Mouse (Mus musculus) right cerebral cortex, postnatal 10 days (tissue): ENCODE results near the gene Pigw.

ENCODE experiments used
- DNase-seq, 2 experiments: peaks; one replicate each; pipeline ENCODE4 v3.0.0; 2021; ENCODE audit warnings: low spot score in 2 of 2

Gene Pigw

DNA sequence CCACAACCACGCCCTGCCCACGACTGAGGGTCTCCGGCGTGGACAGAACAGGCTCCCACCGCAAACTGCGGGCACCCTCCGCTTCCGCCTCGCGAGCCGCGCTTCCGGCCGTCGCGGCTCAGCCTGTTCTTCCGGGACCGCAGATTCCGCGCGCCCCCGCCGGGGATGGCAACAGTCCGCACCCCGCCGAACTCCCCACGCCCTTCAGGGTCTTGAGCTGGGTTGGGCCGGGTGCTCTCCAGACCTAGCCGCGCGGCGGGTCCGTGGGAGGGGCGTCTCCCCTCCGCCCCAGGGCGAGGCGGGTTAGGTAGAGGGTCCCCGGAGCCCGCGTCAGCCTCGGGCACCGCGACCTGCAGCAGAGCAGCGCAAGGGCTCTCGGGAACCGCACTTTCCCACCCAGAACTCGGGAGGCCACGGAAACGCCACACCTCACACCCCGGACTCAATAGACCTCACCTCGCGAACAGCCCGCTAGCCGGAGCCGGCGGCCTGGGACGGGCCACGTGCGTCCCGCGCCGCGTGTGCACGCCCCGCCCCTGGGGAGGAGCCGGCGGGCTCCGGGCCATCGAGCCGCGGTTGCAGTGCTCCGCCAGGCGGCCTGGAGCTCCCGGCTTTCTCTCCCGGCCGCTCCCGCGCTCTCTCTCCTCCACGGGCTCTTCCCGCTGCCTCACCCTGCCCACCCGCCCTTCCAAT, at the start of gene Pigw, which contains the start of gene Myo19:
Gene Pigw, minus strand, starts transcription at position 514 of the 693 bp plus-strand sequence.
Gene Myo19, plus strand, starts transcription at position 377 of the 693 bp plus-strand sequence.
- DNase-seq, result peak; percentile 84

DNA sequence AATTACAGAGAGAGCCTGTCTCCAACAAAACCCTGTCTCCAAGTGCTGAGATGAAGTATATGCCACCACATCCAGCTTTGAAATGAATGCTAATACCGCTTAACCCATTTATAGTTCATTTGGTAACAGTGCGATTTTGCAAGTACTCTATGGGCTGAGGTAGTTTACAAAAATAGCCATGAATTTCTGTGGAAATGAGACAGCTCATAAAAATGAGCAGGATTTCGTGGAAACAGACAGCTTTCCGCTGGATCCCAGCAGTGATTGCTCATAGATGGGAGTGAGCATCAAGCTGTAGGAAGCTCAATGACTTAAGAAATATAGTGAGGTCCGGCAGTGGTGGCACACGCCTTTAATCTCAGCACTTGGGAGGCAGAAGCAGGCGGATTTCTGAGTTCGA, 40.9 kb upstream of the Pigw start:
- DNase-seq, result no peak

DNA sequence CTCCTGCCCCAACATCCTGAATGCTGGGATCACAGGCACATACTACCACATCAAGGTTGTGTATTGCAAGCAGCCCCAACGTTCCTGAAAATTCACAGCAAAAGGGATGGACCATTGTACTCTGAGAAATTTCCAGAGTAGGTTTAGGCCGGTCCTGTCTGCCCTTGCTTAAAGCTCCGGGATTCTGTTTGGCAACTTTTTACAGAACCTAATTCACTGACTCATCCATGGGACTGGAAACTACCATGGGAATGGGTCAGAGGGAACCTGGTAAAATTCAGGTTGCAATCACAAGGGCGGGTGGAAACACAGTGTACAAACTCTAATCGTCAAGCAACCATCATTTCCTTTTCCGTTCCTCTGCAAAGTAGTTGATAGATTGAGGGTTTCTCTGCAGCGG, 39.9 kb upstream of the Pigw start:
- DNase-seq, result no peak

DNA sequence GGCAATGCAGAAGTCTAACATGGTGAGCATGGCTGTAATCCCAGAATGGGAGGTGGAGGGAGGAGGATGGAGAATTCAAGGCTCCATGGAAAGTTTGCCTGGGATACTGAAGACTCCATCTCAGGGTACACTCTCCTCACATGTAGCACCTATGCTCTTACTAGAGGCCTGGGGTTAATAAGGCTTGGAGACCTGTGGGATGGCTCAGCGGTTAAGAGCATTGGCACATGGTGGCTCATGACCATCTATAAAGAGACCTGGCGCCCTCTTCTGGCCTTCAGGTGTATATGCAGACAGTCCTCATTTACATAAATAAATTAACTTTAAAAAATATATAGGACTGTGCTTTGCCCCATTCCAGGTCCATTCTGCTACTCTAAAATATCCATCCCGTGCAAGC, 39.2 kb upstream of the Pigw start:
- DNase-seq, result no peak

DNA sequence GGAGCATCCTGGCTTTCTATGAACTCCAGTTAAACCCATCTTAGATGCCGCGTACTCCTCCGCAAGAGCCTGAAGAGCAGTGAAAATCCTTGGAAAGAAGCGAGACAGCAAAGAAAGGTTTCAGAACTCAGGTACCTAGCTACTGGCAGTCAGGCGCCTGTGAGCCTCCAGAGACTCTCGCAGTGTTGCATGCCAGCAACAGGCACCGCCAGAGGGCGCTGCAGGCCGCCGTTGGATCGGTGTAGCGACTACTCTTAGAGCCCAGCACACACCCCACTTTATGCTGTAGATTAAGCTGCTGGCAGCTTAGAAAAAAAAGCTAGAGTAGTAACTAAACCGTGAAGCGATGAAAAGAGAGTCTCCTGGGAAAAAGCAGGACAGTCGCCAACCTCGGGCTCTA, 38.3 kb upstream of the Pigw start:
- peak; percentile 91 to 94 for DNase-seq

GRCm38 (mm10) chr11:84916703-84917300, 36.7 kb upstream of the Pigw start:
- no peak for DNase-seq

- peak; percentile 90 to 94 for DNase-seq
Measured at GRCm38 (mm10) chr11:84916053-84916702, 36.1 kb upstream of the Pigw start, which contains the start of gene Znhit3. Gene Znhit3 (minus strand): TSS chr11:84916366.

DNA sequence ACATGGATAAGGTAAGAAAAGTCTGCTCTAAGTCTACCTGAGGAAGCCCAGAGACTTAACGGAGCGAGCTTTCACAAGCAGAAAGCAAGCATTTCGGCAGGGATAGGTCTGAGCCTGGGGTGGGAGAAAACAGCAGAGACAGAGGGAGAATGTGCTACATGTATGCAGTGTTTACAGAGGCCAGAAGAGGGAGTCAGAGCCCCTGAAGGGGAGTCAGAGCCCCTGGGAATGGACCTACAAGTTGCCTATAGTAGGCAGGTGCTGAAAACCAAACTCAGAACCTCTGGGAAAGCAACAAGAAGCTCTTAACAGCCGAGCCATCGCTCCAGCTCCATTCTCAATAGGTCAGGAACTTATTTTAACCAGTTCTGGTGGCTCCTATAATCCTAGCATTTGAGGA, 34.6 kb upstream of the Pigw start:
- no peak for DNase-seq

DNA sequence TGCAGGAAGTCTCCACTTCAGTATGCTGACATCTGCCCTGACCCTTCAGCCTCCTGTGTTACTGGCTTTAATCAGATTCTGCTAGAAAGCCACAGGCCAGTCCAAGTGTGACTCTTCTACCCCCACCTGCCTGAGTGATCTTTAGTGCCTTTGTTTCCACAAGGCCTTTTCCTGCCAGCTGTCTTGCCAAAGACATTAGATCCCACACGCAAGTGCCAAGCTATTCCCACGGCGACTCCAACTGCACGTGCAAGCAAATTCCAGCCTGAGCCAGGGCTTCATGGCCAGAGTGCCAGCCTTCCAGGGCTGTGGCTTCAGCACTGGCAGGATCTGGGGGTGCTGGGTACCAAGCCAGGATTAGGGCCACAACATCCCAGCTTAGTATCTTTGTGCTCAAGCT, 30.3 kb upstream of the Pigw start:
- DNase-seq, result no peak

GRCm38 (mm10) chr11:84908480-84908879, 28.4 kb upstream of the Pigw start:
- DNase-seq, result no peak

GRCm38 (mm10) chr11:84907081-84907480, 27.0 kb upstream of the Pigw start:
- no peak for DNase-seq

GRCm38 (mm10) chr11:84904597-84905144, 24.6 kb upstream of the Pigw start:
- no peak for DNase-seq

DNA sequence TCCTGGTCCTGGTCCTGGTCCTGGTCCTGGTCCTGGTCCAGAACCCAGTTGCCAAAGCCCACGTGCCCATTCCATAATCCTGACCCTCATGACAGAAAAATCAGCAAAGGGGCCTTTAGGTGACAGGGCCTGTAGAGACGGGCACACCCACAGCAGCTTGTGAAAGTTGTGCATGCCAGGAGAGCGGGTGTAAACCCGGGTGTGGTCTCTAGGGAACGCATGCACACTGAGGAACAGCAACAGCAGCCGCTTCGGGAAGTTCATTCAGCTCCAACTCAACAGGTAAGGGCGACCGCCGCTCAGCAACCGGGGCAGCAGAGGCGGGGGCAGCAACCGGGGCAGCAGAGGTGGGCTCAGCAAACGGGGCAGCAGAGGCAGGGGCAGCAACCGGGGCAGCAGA, 13.0 kb upstream of the Pigw start:
- DNase-seq, result no peak

GRCm38 (mm10) chr11:84891705-84892104, 11.6 kb upstream of the Pigw start:
- DNase-seq, result no peak

GRCm38 (mm10) chr11:84889492-84889891, 9.4 kb upstream of the Pigw start:
- DNase-seq, result no peak

DNA sequence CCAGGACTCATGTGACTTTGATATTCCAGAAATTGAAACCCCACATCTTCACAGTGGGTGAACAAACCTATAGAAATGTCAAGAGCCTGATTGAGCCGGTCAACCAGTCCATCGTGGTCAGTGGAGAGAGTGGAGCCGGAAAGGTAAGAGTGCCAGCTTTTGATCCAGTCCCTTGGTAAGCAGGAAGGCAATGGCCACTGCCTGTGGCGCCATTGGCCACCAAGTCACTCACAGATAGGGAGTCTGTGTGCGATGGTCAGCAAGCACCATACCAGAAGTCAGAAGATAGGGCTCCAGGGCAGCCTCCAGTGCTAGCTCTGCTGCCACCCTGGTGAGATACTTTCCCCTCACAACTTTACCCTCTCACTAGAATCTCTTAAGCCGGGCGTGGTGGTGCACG, 7.9 kb upstream of the Pigw start:
- no peak for DNase-seq

GRCm38 (mm10) chr11:84886767-84887511, 6.9 kb upstream of the Pigw start:
- no peak for DNase-seq

GRCm38 (mm10) chr11:84886236-84886635, 6.2 kb upstream of the Pigw start:
- no peak for DNase-seq

- no peak for DNase-seq
Measured at GRCm38 (mm10) chr11:84885238-84885637, 5.2 kb upstream of the Pigw start.

DNA sequence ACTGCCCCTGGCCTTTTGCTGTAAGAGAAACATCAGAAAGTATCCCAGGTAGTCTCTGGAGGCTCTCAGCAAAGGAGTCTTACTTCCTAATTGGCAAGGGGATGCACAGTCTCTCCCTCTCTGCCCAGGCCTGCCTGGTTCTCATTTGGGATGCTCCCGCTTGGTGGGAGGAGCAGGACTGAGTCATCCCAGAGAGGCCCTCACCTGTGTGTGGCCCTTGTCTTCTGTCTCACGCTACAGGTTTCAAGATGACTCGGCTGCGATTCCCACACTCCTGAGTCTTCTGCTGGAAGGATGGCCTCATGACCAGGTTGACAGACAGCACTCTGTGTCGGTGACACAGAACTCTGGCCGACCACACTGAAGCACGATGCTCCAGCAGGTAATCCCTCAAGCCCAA, 2.3 kb upstream of the Pigw start:
- no peak for DNase-seq

- DNase-seq, result no peak
Measured at GRCm38 (mm10) chr11:84880971-84881370, 886 bp upstream of the Pigw start.

- DNase-seq, result peak; percentile 52 to 62
Measured at GRCm38 (mm10) chr11:84880465-84880961, 428 bp upstream of the Pigw start.
